Mouse (Mus musculus): ENCODE data around the gene Lin7b. TPM values are rescaled to one million over a fixed set of nuclear protein-coding genes. Genes with fewer than 3 reads are reported as not detected.
A peak's percentile ranks its signal among the peaks of the same experiment; 100 is the strongest.

The Lin7b gene
- 1.6 and 2.7 TPM in 2 replicates for polyA plus RNA-seq (2015; fragmentation: Nextera tagmentation; extraction: Ambion mirVana)

DNA sequence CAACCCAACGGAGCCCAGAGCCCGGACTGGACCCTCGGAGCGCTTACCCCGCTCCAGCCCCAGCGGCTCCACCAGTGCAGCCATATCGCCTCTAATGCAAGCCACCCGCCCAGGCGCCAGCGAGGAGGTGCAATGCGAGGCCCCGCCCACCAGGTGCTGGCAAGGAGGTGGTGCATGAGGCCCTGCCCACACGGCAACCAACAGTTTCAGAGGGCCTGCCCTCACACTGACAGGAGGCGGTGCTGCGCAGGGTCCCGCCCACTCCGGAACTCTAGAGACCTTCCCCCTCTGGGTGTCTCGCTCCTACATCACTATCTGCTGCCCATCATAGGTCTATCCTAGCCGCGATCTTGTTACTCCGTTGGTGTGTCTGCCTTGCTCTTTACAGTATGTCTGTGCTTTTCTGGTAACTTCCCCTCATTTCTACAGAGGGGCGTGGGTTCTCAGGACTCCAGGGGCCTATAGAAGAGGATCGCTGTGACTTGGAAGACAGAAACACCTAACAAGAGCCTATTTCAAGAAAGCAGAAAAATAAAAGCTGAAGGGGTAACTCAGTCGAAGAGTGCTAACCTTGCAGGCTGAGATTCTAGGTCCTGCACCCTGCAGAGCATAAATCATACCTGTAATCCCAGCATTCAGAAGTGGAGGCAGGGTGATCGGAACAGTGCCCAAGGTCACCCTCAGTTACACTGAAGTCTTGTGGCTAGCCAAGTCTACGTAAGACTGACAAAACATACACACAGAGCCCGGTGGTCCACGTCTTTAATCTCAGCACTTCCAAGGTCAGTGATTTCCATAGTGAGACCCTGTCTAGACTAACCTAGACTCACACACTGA is at the start of gene Lin7b:
Lin7b (minus strand) TSS at position 109 of the 837 bp plus-strand sequence.
- H3K4me3 ChIP-seq: peak within 1 kb of the TSS; percentile 51
- peaks cover 28% of the 10 kb centered on the region for H3K27me3 ChIP-seq
- H3K4me1 ChIP-seq: peaks cover 29% of the 10 kb centered on the region
- WGBS: 10% methylated on average over 28 of the region's 28 CpGs
- H3K9me3 ChIP-seq: no peaks in the 10 kb centered on the region
- peaks cover 33% of the 10 kb centered on the region for H3K36me3 ChIP-seq
- H3K27ac ChIP-seq: no peak within 1 kb of the TSS
- ATAC-seq (ENCODE audit: insufficient number of reproducible peaks, insufficient read depth, low FRiP score, low TSS enrichment, low read depth): peak; percentile 73
- peak within 1 kb of the TSS; percentile 69 for H3K9ac ChIP-seq
- H3K4me2 ChIP-seq: peak within 1 kb of the TSS; percentile 92

DNA sequence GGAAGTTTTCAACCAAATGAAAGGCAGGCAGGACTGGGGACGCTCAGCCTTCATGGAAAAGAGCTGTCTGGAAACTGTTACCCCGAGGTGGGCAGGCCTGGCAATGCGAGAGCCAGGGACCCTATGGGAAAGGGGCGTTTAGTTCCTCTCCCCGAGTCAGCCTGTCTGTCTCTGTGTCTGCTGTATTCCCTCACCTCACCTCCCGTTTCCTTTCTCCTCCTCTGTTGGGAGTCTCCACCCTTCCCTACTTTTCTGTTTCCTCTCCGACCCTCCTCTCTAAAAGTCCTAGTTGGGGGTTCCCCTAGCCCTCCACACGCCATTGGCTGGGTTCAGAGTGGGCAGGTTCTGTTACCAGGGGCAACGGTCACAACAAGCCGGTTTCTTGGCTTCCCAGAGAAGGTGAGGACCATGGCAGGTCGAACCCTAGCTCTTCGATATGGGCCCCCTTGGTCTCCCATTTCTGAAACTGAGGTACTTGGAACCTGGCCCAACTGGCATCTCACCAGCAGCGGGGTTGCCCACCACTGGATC is 47.6 kb upstream of the Lin7b start:
- no peak for ATAC-seq (ENCODE audit: insufficient number of reproducible peaks, insufficient read depth, low FRiP score, low TSS enrichment, low read depth)
- peaks cover 48% of the 10 kb centered on the region for H3K4me1 ChIP-seq
- 0 out of 2 replicates have a peak overlapping the region, but pooled peaks have one; percentile 39 for H3K27ac ChIP-seq
- WGBS: 10% methylated on average over 13 of the region's 13 CpGs
- H3K4me3 ChIP-seq: peak overlapping the region; percentile 6; the same call in 1 of the 2 replicates
- peaks cover 75% of the 10 kb centered on the region for H3K27me3 ChIP-seq
- H3K4me2 ChIP-seq: peak overlapping the region; percentile 36
- H3K9me3 ChIP-seq: no peaks in the 10 kb centered on the region
- H3K9ac ChIP-seq: no peak overlapping the region
- peaks cover 26% of the 10 kb centered on the region for H3K36me3 ChIP-seq

DNA sequence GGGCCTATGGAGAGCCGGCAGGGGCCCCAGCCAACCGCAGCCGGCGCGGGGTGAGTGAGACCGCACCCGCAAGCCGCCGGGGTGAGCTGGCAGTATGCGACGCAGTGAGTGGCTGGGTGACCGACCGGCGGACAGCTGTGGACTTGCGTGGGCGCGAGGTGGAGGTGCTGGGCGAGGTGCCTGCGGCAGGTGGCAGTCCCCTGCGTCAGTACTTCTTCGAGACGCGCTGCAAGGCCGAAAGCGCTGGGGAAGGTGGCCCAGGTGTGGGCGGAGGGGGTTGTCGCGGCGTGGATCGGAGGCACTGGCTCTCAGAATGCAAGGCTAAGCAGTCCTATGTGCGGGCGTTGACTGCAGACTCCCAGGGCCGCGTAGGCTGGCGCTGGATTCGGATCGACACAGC is 45.3 kb upstream of the Lin7b start:
- H3K27me3 ChIP-seq: peaks cover 92% of the 10 kb centered on the region
- H3K9me3 ChIP-seq: no peaks in the 10 kb centered on the region
- H3K27ac ChIP-seq: no peak overlapping the region
- peaks cover 49% of the 10 kb centered on the region for H3K4me1 ChIP-seq
- peaks cover 2% of the 10 kb centered on the region for H3K36me3 ChIP-seq
- H3K4me3 ChIP-seq: peak overlapping the region; percentile 15
- H3K4me2 ChIP-seq: peak overlapping the region; percentile 45
- 12% methylated on average over 37 of the region's 37 CpGs for WGBS
- H3K9ac ChIP-seq: 0 out of 2 replicates have a peak overlapping the region, but pooled peaks have one; percentile 12
- no peak for ATAC-seq (ENCODE audit: insufficient number of reproducible peaks, insufficient read depth, low FRiP score, low TSS enrichment, low read depth)

DNA sequence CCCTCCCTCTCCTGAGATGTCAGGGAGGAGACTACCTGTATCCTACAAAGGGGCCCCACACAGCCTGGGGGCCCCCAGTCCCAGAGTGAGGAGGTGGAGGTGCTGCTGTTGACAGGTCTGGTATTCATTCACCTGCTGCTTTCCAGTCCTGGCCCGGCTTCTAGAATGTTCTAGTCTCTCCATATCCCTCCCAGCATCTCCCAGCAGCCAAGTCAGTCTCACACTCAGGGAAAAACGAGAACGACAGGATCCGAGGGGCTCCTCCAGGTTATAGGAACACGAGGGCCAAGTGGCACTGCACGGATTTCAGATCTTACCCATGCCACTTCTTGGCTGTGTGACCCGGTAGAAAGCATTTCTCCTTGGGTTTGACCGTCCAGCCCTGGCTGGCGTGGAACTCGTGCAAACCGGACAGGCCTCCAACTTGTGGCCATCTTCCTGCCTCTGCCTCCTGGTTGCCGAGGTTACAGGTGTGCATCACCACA is 44.4 kb upstream of the Lin7b start:
- peaks cover 92% of the 10 kb centered on the region for H3K27me3 ChIP-seq
- WGBS: 40% methylated on average over 12 of the region's 12 CpGs
- H3K4me2 ChIP-seq: peak overlapping the region; percentile 45
- peaks cover 40% of the 10 kb centered on the region for H3K4me1 ChIP-seq
- no peak for ATAC-seq (ENCODE audit: insufficient number of reproducible peaks, insufficient read depth, low FRiP score, low TSS enrichment, low read depth)
- H3K9me3 ChIP-seq: no peaks in the 10 kb centered on the region
- no peaks in the 10 kb centered on the region for H3K36me3 ChIP-seq
- peak overlapping the region; percentile 56; the same call in 1 of the 2 replicates for H3K4me3 ChIP-seq
- H3K9ac ChIP-seq: no peak overlapping the region
- H3K27ac ChIP-seq: no peak overlapping the region; the same call in 1 of the 2 replicates

DNA sequence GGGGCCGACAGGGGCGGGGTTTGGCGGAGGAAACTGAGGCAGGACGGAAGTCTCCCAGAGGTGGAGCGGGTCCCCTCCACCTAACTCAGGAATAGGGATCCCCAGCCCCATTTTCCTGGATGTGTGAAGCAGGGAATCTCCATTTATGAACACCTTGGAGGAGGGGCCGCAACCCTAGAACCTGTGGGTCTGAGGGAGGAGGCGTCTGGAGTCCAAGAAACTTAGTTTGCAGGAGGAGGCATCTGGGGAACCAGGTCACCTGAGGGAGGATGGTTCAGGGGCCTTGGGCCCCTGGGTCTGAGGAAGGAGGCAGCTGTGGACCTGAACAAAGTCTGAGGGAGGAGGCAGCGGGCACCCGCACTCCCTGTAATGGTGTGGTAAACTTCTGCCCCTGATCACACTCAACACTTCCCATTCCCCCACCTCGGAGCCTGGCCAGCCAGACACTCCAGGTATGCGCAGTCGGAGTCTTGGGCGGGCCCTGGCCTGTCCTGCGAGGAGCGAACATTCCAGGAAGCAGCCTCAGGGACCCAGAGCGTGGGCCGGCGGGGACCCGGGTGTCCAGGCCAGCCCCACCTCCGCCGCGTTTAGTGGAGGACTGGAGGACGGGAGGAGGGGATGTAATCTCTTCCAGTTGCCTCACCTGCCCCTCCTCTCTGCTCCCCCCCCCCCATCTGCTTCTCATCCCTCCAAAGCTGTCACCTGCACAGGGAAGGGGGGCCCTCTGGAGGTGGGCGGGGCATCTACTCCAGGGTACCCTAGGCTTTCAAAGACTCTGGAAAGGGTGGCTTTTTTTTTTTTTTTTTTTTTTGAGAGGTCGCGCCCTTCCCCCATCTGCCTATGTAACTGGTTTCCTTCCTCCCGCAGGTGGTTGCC is 43.7 kb upstream of the Lin7b start:
- H3K36me3 ChIP-seq: no peaks in the 10 kb centered on the region
- H3K4me1 ChIP-seq: peaks cover 37% of the 10 kb centered on the region
- peaks cover 96% of the 10 kb centered on the region for H3K27me3 ChIP-seq
- peak overlapping the region; percentile 71 for H3K4me2 ChIP-seq
- 2% methylated on average over 26 of the region's 27 CpGs for WGBS
- peak overlapping the region; percentile 77 for H3K27ac ChIP-seq
- H3K9ac ChIP-seq: peak overlapping the region; percentile 72
- H3K4me3 ChIP-seq: peak overlapping the region; percentile 56
- no peaks in the 10 kb centered on the region for H3K9me3 ChIP-seq
- ATAC-seq (ENCODE audit: insufficient number of reproducible peaks, insufficient read depth, low FRiP score, low TSS enrichment, low read depth): peak; percentile 46; the same call in 1 of the 2 replicates

DNA sequence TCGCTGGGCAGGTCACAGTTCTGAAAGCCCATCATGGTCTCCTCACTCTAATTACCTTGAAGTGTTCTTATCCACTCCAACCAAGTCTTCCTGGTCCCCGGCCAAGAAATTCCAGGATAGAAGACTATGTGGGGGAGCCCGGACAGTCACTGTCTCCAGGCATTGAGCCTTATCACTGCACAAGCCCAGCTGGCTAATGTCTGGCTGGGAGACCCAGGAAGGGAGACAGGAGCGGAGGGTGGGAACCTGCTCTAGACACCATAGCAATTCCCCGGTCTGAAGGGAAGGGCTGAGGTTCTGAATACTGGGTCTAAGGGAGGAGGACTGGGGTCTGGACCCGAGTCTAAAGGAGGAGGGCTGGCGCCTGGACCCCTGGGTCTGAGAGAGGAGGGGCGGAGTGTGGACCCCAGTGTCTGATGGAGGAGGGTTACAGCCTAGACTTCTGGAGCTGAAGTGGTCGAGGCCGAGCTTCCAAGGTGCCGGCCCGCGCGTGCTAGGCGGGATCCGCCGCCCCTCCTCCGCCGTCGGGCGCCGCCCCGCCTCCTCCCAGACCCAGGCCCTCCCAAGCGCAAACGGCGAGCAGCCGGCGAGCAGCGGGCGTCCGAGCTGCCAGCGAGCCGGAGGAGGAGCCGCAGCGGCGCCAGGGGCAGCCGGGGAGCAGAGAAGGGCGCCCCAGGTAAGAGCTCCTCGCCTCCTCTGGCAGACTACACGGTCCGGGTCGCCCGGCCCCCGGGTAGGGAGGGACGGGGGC is 42.9 kb upstream of the Lin7b start, which contains the start of gene Ntf5:
Ntf5 (plus strand) TSS at position 583 of the 751 bp plus-strand sequence.
- ATAC-seq (ENCODE audit: insufficient number of reproducible peaks, insufficient read depth, low FRiP score, low TSS enrichment, low read depth): peak; percentile 28; the same call in 1 of the 2 replicates
- peak within 1 kb of the TSS; percentile 72 for H3K9ac ChIP-seq
- peak within 1 kb of the TSS; percentile 77 for H3K27ac ChIP-seq
- no peaks in the 10 kb centered on the region for H3K9me3 ChIP-seq
- peak within 1 kb of the TSS; percentile 71 for H3K4me2 ChIP-seq
- peak within 1 kb of the TSS; percentile 56 for H3K4me3 ChIP-seq
- 3% methylated on average over 36 of the region's 45 CpGs for WGBS
- peaks cover 33% of the 10 kb centered on the region for H3K4me1 ChIP-seq
- H3K27me3 ChIP-seq: peaks cover 96% of the 10 kb centered on the region
- no peaks in the 10 kb centered on the region for H3K36me3 ChIP-seq

DNA sequence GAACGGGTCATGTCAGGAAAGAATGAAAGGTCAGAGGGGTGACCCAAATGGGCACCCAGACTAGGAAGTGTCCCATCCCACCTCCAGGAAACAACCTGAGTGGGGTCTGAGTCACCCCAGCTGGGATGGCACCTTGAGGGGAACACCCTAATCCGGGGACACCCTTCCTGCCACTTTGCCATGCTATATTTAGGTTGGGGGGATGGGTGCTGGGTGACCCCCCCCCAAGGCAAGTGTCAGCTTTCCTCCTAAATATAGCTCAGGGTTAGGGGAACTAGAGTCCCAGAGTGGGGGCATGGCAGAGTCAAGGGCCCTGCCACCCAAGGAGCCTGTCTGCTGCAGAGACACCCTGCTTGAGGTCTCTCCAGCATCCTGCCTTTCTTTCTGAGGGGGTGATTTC is 42.0 kb upstream of the Lin7b start:
- H3K27me3 ChIP-seq: peaks cover 96% of the 10 kb centered on the region
- no peak overlapping the region for H3K27ac ChIP-seq
- no peaks in the 10 kb centered on the region for H3K36me3 ChIP-seq
- H3K9me3 ChIP-seq: no peaks in the 10 kb centered on the region
- peaks cover 25% of the 10 kb centered on the region for H3K4me1 ChIP-seq
- H3K4me2 ChIP-seq: no peak overlapping the region
- H3K9ac ChIP-seq: no peak overlapping the region
- 73% methylated on average over 2 of the region's 2 CpGs for WGBS
- ATAC-seq (ENCODE audit: insufficient number of reproducible peaks, insufficient read depth, low FRiP score, low TSS enrichment, low read depth): no peak
- H3K4me3 ChIP-seq: no peak overlapping the region

DNA sequence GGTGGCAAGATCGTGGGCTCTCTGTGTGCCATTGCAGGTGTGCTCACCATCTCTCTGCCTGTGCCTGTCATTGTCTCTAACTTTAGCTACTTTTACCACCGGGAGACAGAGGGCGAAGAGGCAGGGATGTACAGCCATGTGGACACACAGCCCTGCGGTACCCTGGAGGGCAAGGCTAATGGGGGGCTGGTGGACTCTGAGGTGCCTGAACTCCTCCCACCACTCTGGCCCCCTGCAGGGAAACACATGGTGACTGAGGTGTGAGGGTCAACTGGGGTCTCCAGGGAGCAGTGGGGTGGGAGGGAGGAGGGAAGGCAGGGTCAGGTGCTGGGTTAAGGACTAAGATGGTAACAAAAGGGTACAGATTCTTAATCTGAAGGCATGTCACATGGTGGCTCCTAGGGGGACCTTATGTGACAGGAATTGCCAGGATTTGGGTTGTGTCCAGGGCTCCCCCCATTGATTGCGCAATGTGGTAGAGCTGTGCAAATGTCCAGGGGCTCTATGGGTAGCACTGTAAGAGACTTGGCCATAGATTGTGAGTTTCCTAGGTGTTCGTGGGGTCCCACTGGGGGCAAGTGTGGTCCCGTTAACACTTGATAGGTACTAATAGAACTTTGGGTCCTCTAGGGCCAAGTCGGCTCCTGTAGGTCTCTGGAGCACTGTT is 39.2 kb upstream of the Lin7b start:
- 87% methylated on average over 8 of the region's 8 CpGs for WGBS
- no peak for ATAC-seq (ENCODE audit: insufficient number of reproducible peaks, insufficient read depth, low FRiP score, low TSS enrichment, low read depth)
- Histone ChIP-seq H3K36me3 (no peaks in the 10 kb centered on the region), H3K4me3 (no peak overlapping the region), H3K4me2 (no peak overlapping the region), H3K4me1 (peaks cover 29% of the 10 kb centered on the region), H3K9me3 (no peaks in the 10 kb centered on the region), H3K27ac (no peak overlapping the region), H3K27me3 (peaks cover 96% of the 10 kb centered on the region), H3K9ac (no peak overlapping the region)

DNA sequence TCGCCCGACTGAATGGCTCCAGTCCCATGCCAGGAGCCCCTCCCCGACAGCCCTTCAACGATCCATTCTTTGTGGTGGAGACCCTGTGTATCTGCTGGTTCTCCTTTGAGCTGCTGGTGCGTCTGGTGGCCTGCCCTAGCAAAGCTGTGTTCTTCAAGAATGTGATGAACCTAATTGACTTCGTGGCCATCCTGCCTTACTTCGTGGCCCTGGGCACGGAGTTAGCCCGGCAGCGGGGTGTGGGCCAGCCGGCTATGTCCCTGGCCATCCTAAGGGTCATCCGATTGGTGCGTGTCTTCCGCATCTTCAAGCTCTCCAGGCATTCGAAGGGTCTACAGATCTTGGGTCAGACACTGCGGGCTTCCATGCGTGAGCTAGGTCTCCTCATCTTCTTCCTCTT is 38.6 kb upstream of the Lin7b start:
- Histone ChIP-seq H3K4me3 (no peak overlapping the region), H3K36me3 (no peaks in the 10 kb centered on the region), H3K9me3 (no peaks in the 10 kb centered on the region), H3K4me2 (no peak overlapping the region), H3K9ac (no peak overlapping the region), H3K4me1 (peaks cover 25% of the 10 kb centered on the region), H3K27me3 (peaks cover 90% of the 10 kb centered on the region), H3K27ac (no peak overlapping the region)
- ATAC-seq (ENCODE audit: insufficient number of reproducible peaks, insufficient read depth, low FRiP score, low TSS enrichment, low read depth): no peak
- whole genome bisulfite sequencing: 90% methylated on average over 17 of the region's 17 CpGs

DNA sequence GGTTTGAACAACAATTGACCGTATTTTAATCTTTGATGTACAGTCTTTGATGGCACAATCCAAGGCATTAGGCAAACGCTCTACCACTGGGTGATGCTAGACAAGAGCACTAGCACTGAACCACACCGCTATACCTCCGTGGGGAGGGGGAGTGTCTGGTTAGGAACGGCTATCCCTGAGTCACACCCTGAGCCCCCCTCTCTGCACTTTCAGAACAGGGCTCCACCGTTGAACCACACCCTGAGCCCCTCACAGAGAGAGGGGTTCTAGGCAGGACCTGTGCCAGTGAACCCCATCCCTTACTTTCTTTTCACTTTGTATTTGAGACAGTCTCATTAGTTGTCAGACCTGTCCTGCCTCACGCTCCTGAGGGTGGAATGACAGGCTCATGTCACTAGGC is 38.0 kb upstream of the Lin7b start:
- Histone ChIP-seq H3K9ac (no peak overlapping the region), H3K36me3 (no peaks in the 10 kb centered on the region), H3K27me3 (peaks cover 84% of the 10 kb centered on the region), H3K4me3 (no peak overlapping the region), H3K9me3 (no peaks in the 10 kb centered on the region), H3K27ac (no peak overlapping the region), H3K4me1 (peaks cover 21% of the 10 kb centered on the region), H3K4me2 (no peak overlapping the region)
- ATAC-seq (ENCODE audit: insufficient number of reproducible peaks, insufficient read depth, low FRiP score, low TSS enrichment, low read depth): no peak
- 66% methylated on average over 7 of the region's 7 CpGs for WGBS
